Mouse (Mus musculus): ENCODE data around the gene Slco2b1. TPM values are rescaled to one million over a fixed set of nuclear protein-coding genes. Genes with fewer than 3 reads are reported as not detected.
"Not testable (repeated sequence)": the region's sequence is repeated elsewhere in the genome, so short reads cannot be mapped to it uniquely, and the experiment has no call there.

Gene Slco2b1
- polyA plus RNA-seq, 1 experiment: 28.3 TPM

DNA sequence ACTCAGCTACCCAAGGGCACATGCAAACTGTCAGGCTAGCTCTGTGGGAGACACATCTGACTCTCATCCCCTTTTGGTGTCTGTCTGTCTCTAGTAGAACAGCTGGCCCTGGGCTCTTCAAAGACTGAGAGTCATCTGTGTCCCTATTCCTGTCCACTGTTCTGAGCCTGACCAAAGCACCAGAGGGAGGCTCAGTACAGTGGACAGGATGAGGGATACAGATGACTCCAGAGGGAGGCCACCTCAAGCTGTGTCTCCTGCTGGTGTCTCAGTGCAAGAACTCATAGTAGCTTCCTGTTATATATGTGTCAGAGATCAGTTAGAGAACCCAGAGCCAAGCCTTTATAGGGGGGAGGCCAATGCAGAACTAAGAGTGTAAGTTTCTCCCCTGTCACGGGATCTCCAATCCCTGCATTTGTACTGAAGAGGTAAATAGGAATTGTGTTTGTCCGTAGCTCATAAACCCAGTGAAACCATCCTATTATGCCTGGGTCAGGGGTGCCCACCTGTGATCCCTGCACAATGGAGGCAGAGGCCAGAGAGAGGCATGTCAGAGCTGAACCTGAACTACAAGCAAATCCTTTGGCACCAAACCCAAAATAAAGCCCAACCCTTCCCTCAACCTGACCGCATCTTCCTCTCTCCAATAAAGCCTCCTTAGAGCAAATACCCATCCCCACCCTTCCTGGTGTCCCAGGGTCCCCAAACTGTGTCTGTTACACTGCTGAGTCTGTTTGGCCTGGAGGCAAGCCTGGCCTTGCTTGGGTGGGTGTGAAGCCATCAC, 6.2 kb downstream of the Slco2b1 start:
- H3K27ac ChIP-seq (ENCODE audit: insufficient read depth, low read depth, low read length): peak overlapping the region; percentile 58; the same call in 1 of the 2 replicates
- WGBS: 88% methylated on average over 3 of the region's 3 CpGs
- peak overlapping the region; percentile 39 for H3K4me3 ChIP-seq (ENCODE audit: low read depth, low read length)
- H3K4me1 ChIP-seq (ENCODE audit: control insufficient read depth, insufficient read depth, insufficient read length, low read length): peaks cover 15% of the 10 kb centered on the region; the same call in 1 of the 2 replicates
- H3K27me3 ChIP-seq (ENCODE audit: control insufficient read depth, insufficient read depth, low read length): no peaks in the 10 kb centered on the region
- no peaks in the 10 kb centered on the region for H3K36me3 ChIP-seq (ENCODE audit: control insufficient read depth, insufficient read depth, low read length)
- TF ChIP-seq POLR2A (IDR thresholded peaks at IDR 0.05; ENCODE audit: low read depth, low read length) (no peak), CTCF (IDR thresholded peaks at IDR 0.05; ENCODE audit: extremely low read depth, insufficient read length, insufficient replicate concordance, low read depth, low read length) (no peak)

DNA sequence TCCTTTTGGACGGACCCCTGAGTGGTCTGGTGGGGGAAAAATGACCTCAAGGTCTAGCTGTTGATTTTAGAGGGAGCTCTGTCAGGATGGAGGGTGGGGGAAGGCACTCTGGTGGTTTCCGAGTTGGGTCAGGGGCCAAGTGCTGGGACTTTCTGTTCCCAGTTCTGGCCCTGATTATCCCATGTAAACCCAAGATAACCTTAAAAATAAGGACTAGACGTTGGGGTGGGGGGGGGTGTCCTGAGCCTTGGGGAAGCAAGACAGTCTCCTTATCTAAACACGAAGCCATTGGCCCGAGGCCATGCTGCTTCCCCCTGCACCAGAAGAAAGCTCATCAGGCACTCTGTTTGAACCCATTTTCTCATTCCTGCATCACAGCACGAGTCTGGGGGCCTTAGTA, 8.9 kb downstream of the Slco2b1 start:
- no peaks in the 10 kb centered on the region for H3K27me3 ChIP-seq (ENCODE audit: control insufficient read depth, insufficient read depth, low read length)
- 61% methylated on average over 6 of the region's 6 CpGs for WGBS
- H3K4me3 ChIP-seq (ENCODE audit: low read depth, low read length): no peak overlapping the region
- TF ChIP-seq CTCF (IDR thresholded peaks at IDR 0.05; ENCODE audit: extremely low read depth, insufficient read length, insufficient replicate concordance, low read depth, low read length): no peak
- no peak for TF ChIP-seq POLR2A (IDR thresholded peaks at IDR 0.05; ENCODE audit: low read depth, low read length)
- peak overlapping the region; percentile 43 for H3K27ac ChIP-seq (ENCODE audit: insufficient read depth, low read depth, low read length)
- H3K36me3 ChIP-seq (ENCODE audit: control insufficient read depth, insufficient read depth, low read length): no peaks in the 10 kb centered on the region
- peaks cover 30% of the 10 kb centered on the region for H3K4me1 ChIP-seq (ENCODE audit: control insufficient read depth, insufficient read depth, insufficient read length, low read length)

GRCm38 (mm10) chr7:99700641-99701040, 10.5 kb downstream of the Slco2b1 start:
- H3K27ac ChIP-seq (ENCODE audit: insufficient read depth, low read depth, low read length): peak overlapping the region; percentile 13; the same call in 1 of the 2 replicates
- H3K4me1 ChIP-seq (ENCODE audit: control insufficient read depth, insufficient read depth, insufficient read length, low read length): peaks cover 29% of the 10 kb centered on the region
- no peaks in the 10 kb centered on the region for H3K27me3 ChIP-seq (ENCODE audit: control insufficient read depth, insufficient read depth, low read length)
- no peak overlapping the region for H3K4me3 ChIP-seq (ENCODE audit: low read depth, low read length)
- H3K36me3 ChIP-seq (ENCODE audit: control insufficient read depth, insufficient read depth, low read length): no peaks in the 10 kb centered on the region
- 84% methylated on average over 4 of the region's 4 CpGs for WGBS
- TF ChIP-seq POLR2A (IDR thresholded peaks at IDR 0.05; ENCODE audit: low read depth, low read length) (no peak), CTCF (IDR thresholded peaks at IDR 0.05; ENCODE audit: extremely low read depth, insufficient read length, insufficient replicate concordance, low read depth, low read length) (no peak)

DNA sequence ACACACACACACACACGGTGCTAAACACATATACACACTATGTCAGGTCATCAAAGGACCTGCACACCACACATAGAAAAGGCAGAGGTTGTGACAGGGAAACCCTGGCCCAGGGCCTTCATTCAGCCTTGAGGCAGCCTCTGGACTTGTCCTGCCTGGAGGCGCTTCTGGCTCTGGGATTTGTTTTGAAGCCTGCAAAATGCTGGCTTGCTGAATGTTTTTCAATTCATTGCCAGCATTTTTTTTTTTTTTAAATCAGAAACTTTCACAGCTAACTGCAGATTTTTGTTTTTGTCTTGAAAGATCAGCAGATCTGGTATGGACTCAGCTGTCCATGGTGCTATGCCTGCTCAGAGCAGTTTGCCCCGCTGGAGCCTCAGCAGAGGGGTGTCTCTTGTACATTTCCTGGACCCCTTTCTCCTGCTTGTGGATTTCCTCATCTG, 11.4 kb downstream of the Slco2b1 start:
- Histone ChIP-seq H3K4me1 (ENCODE audit: control insufficient read depth, insufficient read depth, insufficient read length, low read length) (peaks cover 33% of the 10 kb centered on the region), H3K4me3 (ENCODE audit: low read depth, low read length) (no peak overlapping the region), H3K27me3 (ENCODE audit: control insufficient read depth, insufficient read depth, low read length) (no peaks in the 10 kb centered on the region), H3K36me3 (ENCODE audit: control insufficient read depth, insufficient read depth, low read length) (no peaks in the 10 kb centered on the region), H3K27ac (ENCODE audit: insufficient read depth, low read depth, low read length) (peak overlapping the region; percentile 40)
- WGBS: 76% methylated on average over 3 of the region's 3 CpGs
- TF ChIP-seq CTCF (IDR thresholded peaks at IDR 0.05; ENCODE audit: extremely low read depth, insufficient read length, insufficient replicate concordance, low read depth, low read length): no peak
- TF ChIP-seq POLR2A (IDR thresholded peaks at IDR 0.05; ENCODE audit: low read depth, low read length): no peak

GRCm38 (mm10) chr7:99699106-99699505, 12.0 kb downstream of the Slco2b1 start:
- TF ChIP-seq POLR2A (IDR thresholded peaks at IDR 0.05; ENCODE audit: low read depth, low read length) (no peak), CTCF (IDR thresholded peaks at IDR 0.05; ENCODE audit: extremely low read depth, insufficient read length, insufficient replicate concordance, low read depth, low read length) (no peak)

DNA sequence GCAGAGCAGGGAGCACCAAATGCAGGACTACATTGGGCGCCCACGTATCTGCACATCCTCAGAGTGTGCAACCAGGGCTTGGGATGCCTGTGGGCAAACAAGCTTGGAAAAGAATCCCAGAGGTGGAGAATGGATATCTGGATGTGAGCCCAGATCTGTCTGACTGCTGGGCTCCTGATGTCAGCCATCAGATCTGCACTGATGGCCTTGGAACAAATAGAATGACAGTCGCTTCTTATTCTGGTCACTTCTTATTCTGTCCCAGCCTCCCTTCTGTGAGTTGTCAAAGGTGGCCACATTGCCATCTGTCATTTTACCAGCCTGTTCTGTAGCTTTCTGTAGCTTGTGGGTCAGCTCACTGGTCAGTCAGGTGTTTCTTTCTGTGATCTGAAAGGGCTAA, 12.6 kb downstream of the Slco2b1 start:
- Histone ChIP-seq H3K27me3 (ENCODE audit: control insufficient read depth, insufficient read depth, low read length) (no peaks in the 10 kb centered on the region), H3K27ac (ENCODE audit: insufficient read depth, low read depth, low read length) (0 out of 2 replicates have a peak overlapping the region, but pooled peaks have one; percentile 14), H3K36me3 (ENCODE audit: control insufficient read depth, insufficient read depth, low read length) (no peaks in the 10 kb centered on the region), H3K4me3 (ENCODE audit: low read depth, low read length) (no peak overlapping the region), H3K4me1 (ENCODE audit: control insufficient read depth, insufficient read depth, insufficient read length, low read length) (peaks cover 38% of the 10 kb centered on the region)
- TF ChIP-seq POLR2A (IDR thresholded peaks at IDR 0.05; ENCODE audit: low read depth, low read length) (no peak), CTCF (IDR thresholded peaks at IDR 0.05; ENCODE audit: extremely low read depth, insufficient read length, insufficient replicate concordance, low read depth, low read length) (no peak)
- WGBS: 82% methylated on average over 3 of the region's 3 CpGs

More at GRCm38 (mm10) chr7:99699106-99699505, 12.0 kb downstream of the Slco2b1 start:
- Histone ChIP-seq H3K4me3 (ENCODE audit: low read depth, low read length) (no peak overlapping the region), H3K36me3 (ENCODE audit: control insufficient read depth, insufficient read depth, low read length) (no peaks in the 10 kb centered on the region), H3K27me3 (ENCODE audit: control insufficient read depth, insufficient read depth, low read length) (no peaks in the 10 kb centered on the region), H3K27ac (ENCODE audit: insufficient read depth, low read depth, low read length) (peak overlapping the region; percentile 14; the same call in 1 of the 2 replicates), H3K4me1 (ENCODE audit: control insufficient read depth, insufficient read depth, insufficient read length, low read length) (peaks cover 34% of the 10 kb centered on the region)
- 63% methylated on average over 3 of the region's 3 CpGs for WGBS

GRCm38 (mm10) chr7:99695471-99696057, 15.6 kb downstream of the Slco2b1 start:
- H3K27ac ChIP-seq (ENCODE audit: insufficient read depth, low read depth, low read length): peak overlapping the region; percentile 93
- peak overlapping the region; percentile 58 for H3K4me3 ChIP-seq (ENCODE audit: low read depth, low read length)
- TF ChIP-seq POLR2A (IDR thresholded peaks at IDR 0.05; ENCODE audit: low read depth, low read length) (0 out of 2 replicates have a peak, but pooled peaks have one; percentile 18), CTCF (IDR thresholded peaks at IDR 0.05; ENCODE audit: extremely low read depth, insufficient read length, insufficient replicate concordance, low read depth, low read length) (no peak)
- H3K27me3 ChIP-seq (ENCODE audit: control insufficient read depth, insufficient read depth, low read length): no peaks in the 10 kb centered on the region
- WGBS: 24% methylated on average over 8 of the region's 8 CpGs
- peaks cover 48% of the 10 kb centered on the region for H3K4me1 ChIP-seq (ENCODE audit: control insufficient read depth, insufficient read depth, insufficient read length, low read length)
- H3K36me3 ChIP-seq (ENCODE audit: control insufficient read depth, insufficient read depth, low read length): peaks cover 3% of the 10 kb centered on the region; the same call in 1 of the 2 replicates

GRCm38 (mm10) chr7:99694424-99694823, 16.7 kb downstream of the Slco2b1 start:
- H3K36me3 ChIP-seq (ENCODE audit: control insufficient read depth, insufficient read depth, low read length); H3K27me3 ChIP-seq (ENCODE audit: control insufficient read depth, insufficient read depth, low read length); H3K4me3 ChIP-seq (ENCODE audit: low read depth, low read length): not testable (repeated sequence)
- Histone ChIP-seq H3K4me1 (ENCODE audit: control insufficient read depth, insufficient read depth, insufficient read length, low read length) (peaks cover 45% of the 10 kb centered on the region), H3K27ac (ENCODE audit: insufficient read depth, low read depth, low read length) (peak overlapping the region; percentile 92)
- 25% methylated on average over 5 of the region's 5 CpGs for WGBS
